Comparison of ENCODE assay signal across 14 mouse cellular contexts in genomic region chr17:35999356-35999755, GRCm38 (mm10). TPM values are rescaled to one million over a fixed set of nuclear protein-coding genes. Genes with fewer than 3 reads are reported as not detected.
DNase-seq lines count a peak whose midpoint lies in the region; ATAC-seq and TF ChIP-seq lines count a peak whose summit lies in the region.
"Had no signal": no experiment of that assay in that cellular context is flagged by ENCODE, and none has a peak within 500 bp of the region (broad histone marks: within the 10 kb centered on the region; RNA-seq: fewer than 3 reads in every experiment).

No protein-coding gene starts in this region.

- no peaks in the 10 kb centered on the region for H3K27me3 ChIP-seq in CH12.LX (replicated peaks)
- H3K27me3 ChIP-seq in liver, embryonic 15.5 days: no peaks in the 10 kb centered on the region
- H3K27me3 ChIP-seq in forebrain, embryonic 11.5 days (ENCODE audit: control insufficient read depth, insufficient read depth, low read length): no peaks in the 10 kb centered on the region
- H3K27me3 ChIP-seq: forebrain, embryonic 12.5 days; neural tube, embryonic 13.5 days had no signal

- H3K4me2 ChIP-seq in CH12.LX (ENCODE audit: insufficient read depth, low read depth, poor library complexity, severe bottlenecking): no peak overlapping the region
- peak overlapping the region; percentile 77 for H3K4me2 ChIP-seq in liver, embryonic 15.5 days
- no peak overlapping the region for H3K4me2 ChIP-seq in forebrain, embryonic 11.5 days (ENCODE audit: low read depth, low read length, severe bottlenecking)
- H3K4me2 ChIP-seq: forebrain, embryonic 12.5 days; neural tube, embryonic 13.5 days had no signal

- WGBS in liver, embryonic 15.5 days (ENCODE audit: insufficient replicate concordance): 30% methylated on average over 7 of the region's 7 CpGs
- 91% methylated on average over 7 of the region's 7 CpGs for WGBS in forebrain, embryonic 11.5 days

- H3K36me3 ChIP-seq in CH12.LX (replicated peaks in 1 of 2; ENCODE audit: control insufficient read depth in 1 of 2, insufficient read depth in 1 of 2, low read length in 1 of 2): peaks cover 11 to 21% of the 10 kb centered on the region in 2 experiments
- peaks cover 28% of the 10 kb centered on the region for H3K36me3 ChIP-seq in liver, embryonic 15.5 days (replicated peaks)
- H3K36me3 ChIP-seq in forebrain, embryonic 11.5 days (ENCODE audit: control insufficient read depth, insufficient read depth, low read length): no peaks in the 10 kb centered on the region
- H3K36me3 ChIP-seq: forebrain, embryonic 12.5 days; neural tube, embryonic 13.5 days had no signal

- peak overlapping the region; percentile 61; the same call in 1 of the 2 replicates for H3K27ac ChIP-seq in CH12.LX (ENCODE audit: insufficient read depth, low read depth)
- H3K27ac ChIP-seq in liver, embryonic 15.5 days (replicated peaks): peak overlapping the region; percentile 88
- H3K27ac ChIP-seq in forebrain, embryonic 11.5 days (ENCODE audit: low read depth, low read length): no peak overlapping the region
- H3K27ac ChIP-seq: forebrain, embryonic 12.5 days; hindbrain, postnatal 0 days; neural tube, embryonic 13.5 days had no signal

- TF ChIP-seq CTCF in CH12.LX (conservative IDR thresholded peaks at IDR 0.05 in 1 of 2, IDR thresholded peaks at IDR 0.05 in 1 of 2; ENCODE audit: low read depth in 2 of 2, low read length in 2 of 2): no peak; a peak in 1 of 4 replicates

- DNase-seq in A20 (ENCODE audit: low read depth, low spot score): peak; percentile 87
- peak; percentile 85 for DNase-seq in CH12.LX (ENCODE audit: extremely low read depth)
- peak; percentile 82 to 86 for DNase-seq in spleen, postnatal 36 days (ENCODE audit: low spot score in 2 of 2)
- no peak for DNase-seq in forebrain, embryonic 11.5 days (ENCODE audit: low spot score)
- no peak for DNase-seq in kidney, postnatal 4 days
- DNase-seq in right cerebral cortex, adult 18-20 months: no peak
- DNase-seq: adrenal gland, adult 2 months; cerebellum, adult 11 months; embryo, embryonic 11 days; lung, postnatal 10 days had no signal

- TF ChIP-seq RAD21 in CH12.LX (IDR thresholded peaks at IDR 0.05; ENCODE audit: low read depth, low read length): no peak; the same call in 1 of the 2 replicates

- dilution Hi-C loops in CH12.LX (cut with MboI; ENCODE audit: extremely low pct_ligation_motif_present, extremely low pct_unique_long_range_greater_than_20kb, low sequenced_read_pairs): no loop called here

- no peak for ATAC-seq in liver, embryonic 15.5 days (ENCODE audit: insufficient read depth)
- no peak for ATAC-seq in forebrain, embryonic 11.5 days (replicated peaks; ENCODE audit: low FRiP score)
- ATAC-seq: hindbrain, postnatal 0 days had no signal

- peak; percentile 89 for TF ChIP-seq EP300 in CH12.LX (IDR thresholded peaks at IDR 0.05; ENCODE audit: low read length)

- H3K9ac ChIP-seq in CH12.LX (ENCODE audit: insufficient read depth, low read depth): no peak overlapping the region
- H3K9ac ChIP-seq in liver, embryonic 15.5 days: peak overlapping the region; percentile 32; the same call in 1 of the 2 replicates
- no peak overlapping the region for H3K9ac ChIP-seq in forebrain, embryonic 11.5 days (ENCODE audit: low read length)
- H3K9ac ChIP-seq: forebrain, embryonic 12.5 days; neural tube, embryonic 13.5 days had no signal

- H3K4me1 ChIP-seq in CH12.LX (ENCODE audit: control insufficient read depth in 1 of 2, insufficient read depth in 2 of 2): peaks cover 7 to 35% of the 10 kb centered on the region in 2 experiments; a peak in 2 of 4 replicates
- H3K4me1 ChIP-seq in liver, embryonic 15.5 days (replicated peaks): peaks cover 84% of the 10 kb centered on the region
- H3K4me1 ChIP-seq in forebrain, embryonic 11.5 days (replicated peaks; ENCODE audit: control insufficient read depth, insufficient read depth, low read length): 0 out of 2 replicates have a peak, but pooled peaks cover 3% of the 10 kb centered on the region

- in situ Hi-C loops in CH12.LX (cut with MboI; ENCODE audit: low pct_ligation_motif_present, low pct_unique_long_range_greater_than_20kb, low sequenced_read_pairs): no loop called here

- no peak for TF ChIP-seq POLR2A in CH12.LX (IDR thresholded peaks at IDR 0.05; ENCODE audit: low read depth, low read length)

- peaks cover 20% of the 10 kb centered on the region for H3K9me3 ChIP-seq in CH12.LX (replicated peaks; ENCODE audit: low read length)
- peaks cover 11% of the 10 kb centered on the region; the same call in 1 of the 2 replicates for H3K9me3 ChIP-seq in liver, embryonic 15.5 days (replicated peaks)
- H3K9me3 ChIP-seq in forebrain, embryonic 11.5 days (ENCODE audit: control insufficient read depth, low read length): no peaks in the 10 kb centered on the region
- H3K9me3 ChIP-seq: forebrain, embryonic 12.5 days; neural tube, embryonic 13.5 days had no signal

- peaks cover 57% of the 10 kb centered on the region for H3K79me2 ChIP-seq in CH12.LX (replicated peaks; ENCODE audit: control insufficient read depth, extremely low read depth, insufficient read depth, poor library complexity, severe bottlenecking)

- H3K4me3 ChIP-seq in CH12.LX (replicated peaks in 1 of 3; ENCODE audit: low read depth in 2 of 3, low read length in 2 of 3, poor library complexity in 1 of 3): peak overlapping the region in 1 of 3 experiments; percentile 16
- H3K4me3 ChIP-seq in liver, embryonic 15.5 days (replicated peaks): peak overlapping the region; percentile 51
- no peak overlapping the region for H3K4me3 ChIP-seq in forebrain, embryonic 11.5 days (ENCODE audit: low read depth, low read length)
- H3K4me3 ChIP-seq: forebrain, embryonic 12.5 days; neural tube, embryonic 13.5 days had no signal

TF ChIP-seq in CH12.LX, 34 proteins besides CTCF, POLR2A, EP300 and RAD21:
- peak; percentile 57; the same call in 1 of the 2 replicates for TF ChIP-seq JUND (conservative IDR thresholded peaks at IDR 0.05; ENCODE audit: low read depth, low read length)
- peak; percentile 85 for TF ChIP-seq ZNF384 (IDR thresholded peaks at IDR 0.05; ENCODE audit: low read depth, low read length)
- TF ChIP-seq MYC (IDR thresholded peaks at IDR 0.05; ENCODE audit: low read depth, low read length): peak; percentile 80; the same call in 1 of the 2 replicates
- TF ChIP-seq MEF2A (IDR thresholded peaks at IDR 0.05; ENCODE audit: borderline replicate concordance, low read depth, low read length): peak; percentile 91
- TF ChIP-seq NELFE (IDR thresholded peaks at IDR 0.05; ENCODE audit: low read depth, low read length): no peak
- peak; percentile 92 for TF ChIP-seq ETS1 (conservative IDR thresholded peaks at IDR 0.05; ENCODE audit: low read depth, low read length)
- no peak for TF ChIP-seq ELF1 (IDR thresholded peaks at IDR 0.05; ENCODE audit: low read depth, low read length)
- peak; percentile 92 for TF ChIP-seq TBP (conservative IDR thresholded peaks at IDR 0.05; ENCODE audit: low read depth, low read length)
- no peak for TF ChIP-seq ZMIZ1 (IDR thresholded peaks at IDR 0.05; ENCODE audit: low read depth, low read length)
- 0 out of 2 replicates have a peak, but pooled peaks have one; percentile 45 for TF ChIP-seq MAFK (IDR thresholded peaks at IDR 0.05; ENCODE audit: insufficient replicate concordance, low read length)
- TF ChIP-seq SIN3A (IDR thresholded peaks at IDR 0.05; ENCODE audit: low read length): peak; percentile 82; the same call in 1 of the 2 replicates
- peak; percentile 80 for TF ChIP-seq BHLHE40 (IDR thresholded peaks at IDR 0.05; ENCODE audit: low read depth, low read length)
- peak; percentile 88 for TF ChIP-seq TCF12 (IDR thresholded peaks at IDR 0.05; ENCODE audit: low read depth, low read length)
- peak; percentile 70; the same call in 1 of the 2 replicates for TF ChIP-seq MAX (IDR thresholded peaks at IDR 0.05; ENCODE audit: low read length)
- peak; percentile 79; the same call in 1 of the 2 replicates for TF ChIP-seq MXI1 (IDR thresholded peaks at IDR 0.05; ENCODE audit: low read depth, low read length)
- peak; percentile 88 for TF ChIP-seq IRF4 (IDR thresholded peaks at IDR 0.05; ENCODE audit: low read depth, low read length)

RNA-seq across cellular contexts. Expression of gene Prr3, which starts 19.3 kb away (rescaled TPM):
- total RNA-seq in CH12.LX (2012; rRNA removed) (5.5 and 8.3 TPM in 2 replicates), CH12.LX (2014; rRNA removed) (2.3 and 4.0 TPM in 2 replicates)
- 30.6 and 32.0 TPM in 2 replicates for polyA plus RNA-seq in CH12.LX (2012; ENCODE audit: insufficient read length, low read depth)
- 5.5 and 6.8 TPM in 2 replicates for polyA plus RNA-seq in liver, embryonic 15.5 days (2015; fragmentation: Nextera tagmentation; extraction: Ambion mirVana)
- polyA plus RNA-seq in forebrain, embryonic 11.5 days (2014; fragmentation: Nextera tagmentation; extraction: Ambion mirVana): 50.8 and 54.4 TPM in 2 replicates

RNA-seq across cellular contexts. Expression of gene Gnl1, which starts 19.7 kb away (rescaled TPM):
- total RNA-seq in CH12.LX (2012; rRNA removed): 24.3 and 29.0 TPM in 2 replicates
- total RNA-seq in CH12.LX (2014; rRNA removed): 15.9 and 18.7 TPM in 2 replicates
- polyA plus RNA-seq in CH12.LX (2012; ENCODE audit: insufficient read length, low read depth): 33.4 and 41.1 TPM in 2 replicates
- 9.3 and 10.8 TPM in 2 replicates for polyA plus RNA-seq in liver, embryonic 15.5 days (2015; fragmentation: Nextera tagmentation; extraction: Ambion mirVana)
- polyA plus RNA-seq in forebrain, embryonic 11.5 days (2014; fragmentation: Nextera tagmentation; extraction: Ambion mirVana): 46.0 and 48.4 TPM in 2 replicates

RNA-seq across cellular contexts. Expression of gene H2-T24, which starts 21.0 kb away (rescaled TPM):
- total RNA-seq in CH12.LX (2012; rRNA removed): 9.8 and 16.1 TPM in 2 replicates
- 6.6 and 7.6 TPM in 2 replicates for total RNA-seq in CH12.LX (2014; rRNA removed)
- polyA plus RNA-seq in CH12.LX (2012; ENCODE audit: insufficient read length, low read depth): 8.9 and 9.3 TPM in 2 replicates
- polyA plus RNA-seq in liver, embryonic 15.5 days (2015; fragmentation: Nextera tagmentation; extraction: Ambion mirVana): 8.2 and 9.2 TPM in 2 replicates
- polyA plus RNA-seq in forebrain, embryonic 11.5 days (2014; fragmentation: Nextera tagmentation; extraction: Ambion mirVana): 3.5 and 4.3 TPM in 2 replicates

RNA-seq across cellular contexts. Expression of gene Abcf1, which starts 29.8 kb away (rescaled TPM):
- total RNA-seq in CH12.LX (2012; rRNA removed): 110 and 136 TPM in 2 replicates
- total RNA-seq in CH12.LX (2014; rRNA removed): 52.8 and 52.9 TPM in 2 replicates
- 290 and 352 TPM in 2 replicates for polyA plus RNA-seq in CH12.LX (2012; ENCODE audit: insufficient read length, low read depth)
- polyA plus RNA-seq in liver, embryonic 15.5 days (2015; fragmentation: Nextera tagmentation; extraction: Ambion mirVana): 37.4 and 47.0 TPM in 2 replicates
- polyA plus RNA-seq in forebrain, embryonic 11.5 days (2014; fragmentation: Nextera tagmentation; extraction: Ambion mirVana): 108 and 122 TPM in 2 replicates

RNA-seq across cellular contexts. Expression of gene H2-T23, which starts 33.3 kb away (rescaled TPM):
- total RNA-seq in CH12.LX (2012; rRNA removed) (21.8 and 23.0 TPM in 2 replicates), CH12.LX (2014; rRNA removed) (35.6 and 38.8 TPM in 2 replicates)
- polyA plus RNA-seq in CH12.LX (2012; ENCODE audit: insufficient read length, low read depth): 42.1 and 75.0 TPM in 2 replicates
- polyA plus RNA-seq in liver, embryonic 15.5 days (2015; fragmentation: Nextera tagmentation; extraction: Ambion mirVana): 52.8 and 65.8 TPM in 2 replicates
- 3.1 and 3.4 TPM in 2 replicates for polyA plus RNA-seq in forebrain, embryonic 11.5 days (2014; fragmentation: Nextera tagmentation; extraction: Ambion mirVana)

Comparison
In these comparisons a context has a peak if more than half of its experiments do, and no peak if none do; other contexts are left out.
1. DNase-seq: peak in A20 (single experiment), CH12.LX (single experiment) and spleen, postnatal 36 days (2 of 2); none in forebrain, embryonic 11.5 days (single experiment), kidney, postnatal 4 days (0 of 2) and right cerebral cortex, adult 18-20 months (single experiment).